Mouse (Mus musculus): ENCODE data around the gene Tcirg1. TPM values are rescaled to one million over a fixed set of nuclear protein-coding genes. Genes with fewer than 3 reads are reported as not detected.
A peak's percentile ranks its signal among the peaks of the same experiment; 100 is the strongest.

Gene Tcirg1
- polyA plus RNA-seq, 1 experiment from 2014 or later = 22.3 TPM

DNA sequence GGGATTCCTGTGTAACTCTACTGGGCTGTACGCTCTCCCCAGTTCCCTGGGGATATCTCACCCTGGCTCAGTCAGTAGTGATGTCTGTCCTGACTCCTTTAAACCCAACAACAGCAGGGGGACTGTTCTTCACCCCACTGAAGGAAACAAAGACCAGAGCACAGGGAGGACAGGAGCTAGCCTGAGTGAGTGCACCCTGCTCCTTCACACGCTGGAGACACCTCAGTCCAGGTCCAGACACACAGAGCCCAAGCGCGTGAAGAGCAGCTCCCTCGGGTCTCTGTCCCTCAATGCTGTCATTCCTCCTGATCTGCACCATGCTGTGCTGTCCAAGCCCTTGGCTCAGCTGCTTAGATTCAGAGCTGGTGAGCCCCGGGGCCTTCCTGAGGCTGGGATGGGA, 19.8 kb upstream of the Tcirg1 start:
- peaks cover 33% of the 10 kb centered on the region for H3K4me1 ChIP-seq (replicated peaks)
- no peak overlapping the region for H3K27ac ChIP-seq (ENCODE audit: poor library complexity, severe bottlenecking)
- WGBS = 62% methylated on average over 6 of the region's 6 CpGs

DNA sequence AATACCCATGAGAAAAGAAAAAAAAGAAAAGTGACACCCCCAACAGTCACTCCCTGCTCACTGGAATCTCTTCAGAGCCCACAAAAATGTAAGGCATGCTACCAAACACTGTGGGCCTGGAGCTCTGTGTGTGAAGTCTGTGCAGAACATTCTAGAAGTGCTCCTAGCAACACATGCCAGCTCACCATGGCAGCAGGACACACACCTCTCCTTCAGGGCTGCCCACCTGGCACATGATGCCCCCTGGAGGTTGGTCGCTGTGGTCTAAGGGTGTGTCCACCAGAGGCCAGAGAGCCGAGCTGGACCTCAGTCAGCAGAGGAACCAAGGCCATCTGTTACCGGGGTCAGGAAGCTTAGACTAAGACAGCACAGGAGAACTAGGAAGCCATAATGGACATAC, 19.3 kb upstream of the Tcirg1 start:
- 63% methylated on average over 3 of the region's 3 CpGs for WGBS
- no peak for ATAC-seq (ENCODE audit: insufficient number of reproducible peaks, low FRiP score)

More for the DNA sequence above, 19.8 kb upstream of the Tcirg1 start:
- Histone ChIP-seq H3K9me3 (replicated peaks) (no peaks in the 10 kb centered on the region), H3K9ac (no peak overlapping the region), H3K4me3 (no peak overlapping the region), H3K36me3 (no peaks in the 10 kb centered on the region), H3K4me2 (no peak overlapping the region), H3K27me3 (replicated peaks) (no peaks in the 10 kb centered on the region)
- no peak for ATAC-seq (ENCODE audit: insufficient number of reproducible peaks, low FRiP score)

DNA sequence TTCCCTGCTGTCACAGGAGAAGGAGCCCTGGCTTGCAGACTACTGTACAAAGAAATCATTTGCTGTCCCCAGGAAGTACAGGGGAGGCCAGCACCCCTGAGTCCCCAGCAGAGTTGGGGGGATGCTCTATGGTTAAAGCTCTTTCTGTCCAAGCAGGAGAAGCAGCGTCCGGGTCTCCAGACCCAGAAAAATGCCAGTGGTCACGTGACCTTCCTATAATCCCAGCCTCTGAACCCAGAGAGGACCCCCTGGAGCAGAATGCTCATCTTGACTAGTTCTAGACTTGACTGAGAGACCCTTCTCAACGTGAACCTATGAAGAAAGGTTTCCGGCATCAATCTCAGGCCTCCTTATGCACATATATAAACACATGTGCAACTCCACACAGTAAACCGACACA, 18.9 kb upstream of the Tcirg1 start:
- H3K9ac ChIP-seq = no peak overlapping the region
- H3K27me3 ChIP-seq (replicated peaks) = no peaks in the 10 kb centered on the region
- ATAC-seq (ENCODE audit: insufficient number of reproducible peaks, low FRiP score) = no peak
- 83% methylated on average over 6 of the region's 6 CpGs for whole genome bisulfite sequencing
- H3K36me3 ChIP-seq = no peaks in the 10 kb centered on the region
- H3K9me3 ChIP-seq (replicated peaks) = no peaks in the 10 kb centered on the region
- H3K4me1 ChIP-seq (replicated peaks) = peaks cover 29% of the 10 kb centered on the region
- no peak overlapping the region for H3K4me3 ChIP-seq
- no peak overlapping the region for H3K27ac ChIP-seq (ENCODE audit: poor library complexity, severe bottlenecking)
- H3K4me2 ChIP-seq = no peak overlapping the region

More for the DNA sequence above, 19.3 kb upstream of the Tcirg1 start:
- Histone ChIP-seq H3K36me3 (no peaks in the 10 kb centered on the region), H3K4me2 (no peak overlapping the region), H3K9ac (no peak overlapping the region), H3K9me3 (replicated peaks) (no peaks in the 10 kb centered on the region), H3K4me1 (replicated peaks) (peaks cover 33% of the 10 kb centered on the region), H3K27me3 (replicated peaks) (no peaks in the 10 kb centered on the region), H3K27ac (ENCODE audit: poor library complexity, severe bottlenecking) (no peak overlapping the region), H3K4me3 (no peak overlapping the region)

DNA sequence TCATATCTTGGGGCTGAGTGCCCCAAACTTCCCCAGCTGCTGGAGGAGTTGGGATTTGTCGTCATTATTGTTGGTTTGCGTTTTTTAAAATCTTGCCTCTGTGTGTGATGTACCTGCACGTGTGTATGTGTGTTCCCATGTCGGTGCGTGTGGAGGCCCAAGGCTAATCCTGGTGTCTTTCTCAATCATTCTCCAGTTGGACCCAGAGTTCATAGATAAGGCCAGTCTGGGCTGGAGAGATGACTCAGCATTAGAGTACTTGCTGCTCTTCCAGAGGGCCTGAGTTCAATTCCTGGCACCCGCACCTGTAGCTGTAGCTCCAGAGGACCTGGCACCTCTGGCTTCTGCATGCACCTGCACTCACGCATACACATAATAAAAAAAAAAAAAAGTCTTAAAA, 17.9 kb upstream of the Tcirg1 start:
- H3K27me3 ChIP-seq (replicated peaks) = no peaks in the 10 kb centered on the region
- no peaks in the 10 kb centered on the region for H3K36me3 ChIP-seq
- WGBS = 81% methylated on average over 7 of the region's 7 CpGs
- no peak for ATAC-seq (ENCODE audit: insufficient number of reproducible peaks, low FRiP score)
- no peak overlapping the region for H3K4me3 ChIP-seq
- H3K4me2 ChIP-seq = no peak overlapping the region
- H3K4me1 ChIP-seq (replicated peaks) = peaks cover 19% of the 10 kb centered on the region
- no peak overlapping the region for H3K27ac ChIP-seq (ENCODE audit: poor library complexity, severe bottlenecking)
- no peaks in the 10 kb centered on the region for H3K9me3 ChIP-seq (replicated peaks)
- H3K9ac ChIP-seq = no peak overlapping the region

DNA sequence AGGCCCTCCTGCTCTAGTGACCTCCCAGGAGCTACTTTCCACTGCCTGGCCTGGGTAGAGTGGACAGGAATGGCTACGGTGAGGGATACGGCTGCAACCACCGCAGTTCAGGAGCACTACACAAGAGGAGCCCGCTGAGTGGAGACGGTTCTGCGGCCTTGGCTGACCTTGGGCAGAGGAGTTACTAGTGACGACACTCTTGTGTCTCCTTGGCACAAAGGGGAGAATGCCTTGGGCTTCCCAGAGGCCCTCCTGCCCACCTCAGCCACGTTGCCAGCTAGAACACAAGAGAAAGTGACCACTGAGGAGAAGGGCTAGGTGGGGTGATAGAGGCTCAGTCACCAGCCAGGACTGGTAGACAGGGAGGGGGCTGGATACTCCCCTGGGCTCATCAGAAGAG, 17.3 kb upstream of the Tcirg1 start:
- Histone ChIP-seq H3K27ac (ENCODE audit: poor library complexity, severe bottlenecking) (no peak overlapping the region), H3K36me3 (no peaks in the 10 kb centered on the region), H3K4me1 (replicated peaks) (peaks cover 19% of the 10 kb centered on the region; the same call in 1 of the 2 replicates), H3K4me3 (no peak overlapping the region), H3K27me3 (replicated peaks) (no peaks in the 10 kb centered on the region), H3K4me2 (no peak overlapping the region), H3K9me3 (replicated peaks) (no peaks in the 10 kb centered on the region), H3K9ac (no peak overlapping the region)
- WGBS = 67% methylated on average over 8 of the region's 8 CpGs
- ATAC-seq (ENCODE audit: insufficient number of reproducible peaks, low FRiP score) = no peak

DNA sequence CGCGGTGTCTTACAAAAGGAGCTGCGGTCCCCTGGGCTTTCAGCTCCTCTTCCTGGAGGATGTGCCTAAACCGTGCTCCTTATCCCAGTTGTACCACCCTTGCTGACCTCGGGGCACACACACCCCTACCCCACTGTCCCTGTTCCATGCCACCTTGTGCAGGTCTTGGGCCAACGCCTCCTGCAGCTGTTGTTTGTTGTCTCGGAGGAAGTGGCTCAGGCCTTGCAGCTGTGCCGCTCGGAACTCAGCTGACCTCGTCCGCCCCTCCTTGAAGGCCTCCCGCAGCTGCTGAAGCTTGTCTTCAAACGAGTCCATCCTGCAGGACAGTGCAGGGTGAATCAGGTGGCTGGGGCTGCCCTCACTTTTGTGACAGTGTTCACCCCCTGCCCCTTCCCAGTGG, 16.7 kb upstream of the Tcirg1 start:
- ATAC-seq (ENCODE audit: insufficient number of reproducible peaks, low FRiP score) = no peak
- 58% methylated on average over 13 of the region's 13 CpGs for WGBS
- H3K36me3 ChIP-seq = no peaks in the 10 kb centered on the region
- H3K9ac ChIP-seq = no peak overlapping the region
- no peak overlapping the region for H3K27ac ChIP-seq (ENCODE audit: poor library complexity, severe bottlenecking)
- H3K27me3 ChIP-seq (replicated peaks) = no peaks in the 10 kb centered on the region
- no peaks in the 10 kb centered on the region for H3K9me3 ChIP-seq (replicated peaks)
- peaks cover 14% of the 10 kb centered on the region; the same call in 1 of the 2 replicates for H3K4me1 ChIP-seq (replicated peaks)
- H3K4me3 ChIP-seq = no peak overlapping the region
- H3K4me2 ChIP-seq = no peak overlapping the region

DNA sequence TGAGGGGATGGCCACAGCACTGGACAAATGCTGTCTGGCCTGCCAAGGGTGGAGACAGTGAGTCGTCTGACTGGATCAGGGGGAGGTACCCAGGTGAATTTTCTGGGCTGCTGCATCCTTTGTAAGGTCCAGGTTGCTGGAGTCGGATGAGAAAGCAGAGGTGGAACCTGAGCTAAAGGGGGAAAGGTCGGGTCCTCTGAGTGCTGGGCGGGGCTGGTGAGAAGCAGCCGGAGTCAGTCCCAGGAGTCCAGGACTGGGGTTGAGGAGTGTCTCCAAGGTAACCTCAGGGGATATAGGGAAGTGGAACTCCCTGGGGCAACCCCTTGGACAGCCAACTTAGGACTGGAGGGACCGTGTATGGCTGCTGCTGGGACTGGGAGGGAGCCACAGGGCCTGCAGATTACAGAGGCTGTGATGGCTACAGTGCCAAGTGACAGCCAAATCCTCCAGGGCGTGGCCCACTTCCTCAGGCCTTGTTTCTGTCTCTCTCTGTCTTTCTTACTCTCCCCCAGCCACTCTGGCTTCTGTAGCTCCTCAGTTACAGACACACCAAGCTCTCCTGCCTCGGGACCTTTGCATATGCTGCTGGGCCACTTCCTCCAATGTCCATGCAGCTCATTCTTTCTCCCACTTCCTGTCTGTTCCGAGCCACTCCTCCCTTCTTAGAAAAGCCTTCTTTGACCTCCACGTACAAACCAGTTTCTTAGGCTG, 15.9 kb upstream of the Tcirg1 start:
- Histone ChIP-seq H3K27ac (ENCODE audit: poor library complexity, severe bottlenecking) (no peak overlapping the region), H3K27me3 (replicated peaks) (no peaks in the 10 kb centered on the region)
- WGBS = 54% methylated on average over 10 of the region's 10 CpGs

DNA sequence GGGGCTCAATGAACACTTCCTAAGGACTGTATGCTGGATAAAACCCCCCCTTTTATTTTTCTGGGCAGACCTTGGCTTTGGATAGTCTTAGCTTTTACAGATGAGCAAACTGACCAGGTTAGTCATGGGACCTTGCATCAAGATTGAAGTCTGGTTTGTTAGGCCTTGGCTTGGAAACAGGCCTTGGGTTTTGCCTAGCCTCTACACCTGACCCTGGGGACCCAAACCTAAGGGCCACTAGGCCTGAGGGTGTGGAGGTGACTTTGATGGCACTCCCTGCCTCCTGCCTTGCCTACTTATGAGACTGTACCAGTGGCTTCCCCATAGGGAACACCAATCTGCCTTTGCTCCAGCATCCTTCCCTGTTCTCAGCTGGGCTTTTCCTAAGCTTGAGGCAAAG, 13.0 kb upstream of the Tcirg1 start:
- Histone ChIP-seq H3K4me2 (no peak overlapping the region), H3K27me3 (replicated peaks) (no peaks in the 10 kb centered on the region), H3K4me1 (replicated peaks) (peaks cover 12% of the 10 kb centered on the region; the same call in 1 of the 2 replicates), H3K9me3 (replicated peaks) (no peaks in the 10 kb centered on the region), H3K36me3 (no peaks in the 10 kb centered on the region), H3K27ac (ENCODE audit: poor library complexity, severe bottlenecking) (no peak overlapping the region), H3K4me3 (no peak overlapping the region), H3K9ac (no peak overlapping the region)
- ATAC-seq (ENCODE audit: insufficient number of reproducible peaks, low FRiP score) = no peak

More for the DNA sequence above, 15.9 kb upstream of the Tcirg1 start:
- Histone ChIP-seq H3K36me3 (no peaks in the 10 kb centered on the region), H3K9ac (no peak overlapping the region), H3K9me3 (replicated peaks) (no peaks in the 10 kb centered on the region), H3K4me2 (no peak overlapping the region), H3K4me1 (replicated peaks) (peaks cover 14% of the 10 kb centered on the region; the same call in 1 of the 2 replicates), H3K4me3 (no peak overlapping the region)
- no peak for ATAC-seq (ENCODE audit: insufficient number of reproducible peaks, low FRiP score)

DNA sequence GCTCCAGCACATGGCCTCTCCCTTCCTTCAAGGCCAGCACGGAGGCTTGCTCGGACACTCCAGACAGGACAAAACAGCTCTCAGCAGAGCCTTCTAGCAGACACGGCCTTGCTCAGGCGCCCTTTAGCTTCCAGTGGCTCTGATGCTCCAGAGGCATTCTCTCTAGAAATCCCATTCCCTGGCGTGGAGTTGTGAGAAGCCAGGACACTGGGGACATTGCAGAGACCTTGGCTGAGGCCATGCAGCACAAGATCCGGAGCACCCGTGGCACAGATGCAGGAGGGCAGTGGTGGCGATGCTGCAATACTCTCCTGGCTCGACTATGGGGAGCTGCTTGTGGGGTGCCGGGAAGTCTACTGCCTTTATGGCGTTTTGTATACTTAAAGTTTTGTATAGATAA, 9.8 kb upstream of the Tcirg1 start:
- whole genome bisulfite sequencing = 75% methylated on average over 11 of the region's 11 CpGs
- Histone ChIP-seq H3K36me3 (no peaks in the 10 kb centered on the region), H3K9ac (no peak overlapping the region), H3K27me3 (replicated peaks) (no peaks in the 10 kb centered on the region), H3K27ac (ENCODE audit: poor library complexity, severe bottlenecking) (no peak overlapping the region), H3K9me3 (replicated peaks) (no peaks in the 10 kb centered on the region), H3K4me1 (replicated peaks) (peaks cover 17% of the 10 kb centered on the region), H3K4me2 (no peak overlapping the region), H3K4me3 (no peak overlapping the region)
- no peak for ATAC-seq (ENCODE audit: insufficient number of reproducible peaks, low FRiP score)

DNA sequence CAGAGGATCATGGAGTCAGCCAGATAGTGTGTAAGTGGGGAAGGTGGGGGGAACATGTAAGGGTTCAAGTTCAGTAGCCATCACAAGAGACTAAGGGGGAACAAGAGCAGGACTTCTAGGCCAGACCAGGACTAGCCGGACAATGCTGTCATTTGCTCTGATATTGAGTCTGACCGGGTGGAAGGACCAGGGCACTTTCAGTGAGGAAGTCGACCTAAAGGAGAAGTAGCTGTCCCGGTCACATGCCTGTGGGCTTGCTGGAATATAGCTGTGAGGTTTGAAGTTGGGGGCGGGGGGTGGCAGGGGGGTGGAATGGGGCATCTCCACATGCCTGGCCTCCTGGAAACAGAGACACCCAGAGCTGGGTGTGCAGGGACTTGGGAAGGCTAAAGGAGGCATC, 7.6 kb upstream of the Tcirg1 start:
- no peak for ATAC-seq (ENCODE audit: insufficient number of reproducible peaks, low FRiP score)
- H3K4me2 ChIP-seq = no peak overlapping the region
- H3K4me3 ChIP-seq = no peak overlapping the region
- WGBS = 84% methylated on average over 5 of the region's 5 CpGs
- peaks cover 19% of the 10 kb centered on the region for H3K4me1 ChIP-seq (replicated peaks)
- peaks cover 16% of the 10 kb centered on the region for H3K36me3 ChIP-seq
- H3K9me3 ChIP-seq (replicated peaks) = no peaks in the 10 kb centered on the region
- H3K27me3 ChIP-seq (replicated peaks) = no peaks in the 10 kb centered on the region
- no peak overlapping the region for H3K9ac ChIP-seq
- H3K27ac ChIP-seq (ENCODE audit: poor library complexity, severe bottlenecking) = no peak overlapping the region

DNA sequence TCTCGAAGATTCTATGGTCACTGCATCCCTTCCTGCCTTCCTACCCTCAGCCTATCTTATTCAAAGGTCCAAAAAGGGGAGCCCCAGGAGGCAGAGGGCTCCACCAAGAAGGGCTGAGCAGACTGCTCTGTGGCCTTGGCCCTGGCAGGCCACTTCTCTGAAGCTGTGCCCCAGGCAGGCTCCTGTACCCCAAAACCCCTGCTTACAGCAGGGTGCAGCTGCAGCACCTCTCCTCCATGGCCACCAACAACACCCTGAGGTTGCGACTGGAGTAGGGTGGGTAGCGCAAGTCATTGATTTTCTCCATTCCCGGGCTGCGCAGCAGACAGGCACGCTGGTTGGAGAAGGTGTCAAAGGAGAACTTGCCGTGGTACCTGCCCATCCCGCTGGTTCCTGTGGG, 6.8 kb upstream of the Tcirg1 start:
- Histone ChIP-seq H3K36me3 (peaks cover 25% of the 10 kb centered on the region), H3K9ac (peak overlapping the region; percentile 60), H3K9me3 (replicated peaks) (no peaks in the 10 kb centered on the region), H3K4me1 (replicated peaks) (peaks cover 15% of the 10 kb centered on the region), H3K4me2 (peak overlapping the region; percentile 77), H3K27me3 (replicated peaks) (no peaks in the 10 kb centered on the region), H3K4me3 (peak overlapping the region; percentile 63), H3K27ac (ENCODE audit: poor library complexity, severe bottlenecking) (no peak overlapping the region)
- ATAC-seq (ENCODE audit: insufficient number of reproducible peaks, low FRiP score) = no peak
- WGBS = 84% methylated on average over 8 of the region's 8 CpGs

All from heart, embryonic 12.5 days (tissue).